Mouse (Mus musculus) ES-E14 (cell line): ENCODE data around the gene Rnf222.

Experiments
- CHD2 ChIP-seq: IDR thresholded peaks from 2 replicates; pipeline ENCODE4 v1.6.1; 2014; ENCODE audit warnings: mild to moderate bottlenecking, low read depth, low read length, inconsistent platforms
- HCFC1 ChIP-seq: IDR thresholded peaks from 2 replicates; pipeline ENCODE4 v1.6.1; 2012; ENCODE audit warnings: low read length, inconsistent platforms, borderline replicate concordance; ENCODE audit not compliant: insufficient read depth
- MAFK ChIP-seq: IDR thresholded peaks from 2 replicates; pipeline ENCODE4 v1.6.1; 2014; ENCODE audit warnings: mild to moderate bottlenecking, low read depth, low read length, inconsistent platforms; ENCODE audit not compliant: insufficient read depth
- ZC3H11A ChIP-seq: IDR thresholded peaks from 2 replicates; pipeline ENCODE4 v1.6.1; 2012; ENCODE audit warnings: low read depth, mild to moderate bottlenecking, inconsistent platforms, low read length, borderline replicate concordance
- ZNF384 ChIP-seq: IDR thresholded peaks from 2 replicates; pipeline ENCODE4 v1.6.1; 2012; ENCODE audit warnings: low read depth, low read length, inconsistent platforms

DNA sequence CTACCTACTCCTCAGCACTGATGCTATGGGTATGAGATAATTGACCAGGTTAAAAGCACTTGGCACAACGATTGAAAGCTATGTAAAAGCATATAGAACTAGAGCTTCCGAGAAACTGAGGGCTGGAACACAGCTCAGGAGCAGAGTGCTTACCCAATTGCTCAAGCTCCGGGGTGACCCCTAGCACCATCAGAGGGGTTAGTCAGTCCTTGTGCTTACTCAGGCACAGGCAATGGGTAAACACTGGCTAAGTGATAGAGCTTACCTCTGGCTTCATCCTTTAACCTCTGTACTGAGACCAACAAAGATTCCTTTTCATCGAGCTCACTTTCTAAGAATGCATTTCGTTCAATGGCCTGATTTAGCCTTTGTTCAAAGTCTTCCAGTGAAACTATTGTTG is 48.7 kb upstream of the Rnf222 start:
- TF ChIP-seq CHD2 (no peak), ZNF384 (no peak), ZC3H11A (no peak), MAFK (no peak), HCFC1 (no peak)
